Mouse (Mus musculus) neural tube, embryonic 14.5 days (tissue): ENCODE results near the gene Spem1. TPM values are rescaled to one million over a fixed set of nuclear protein-coding genes. Genes with fewer than 3 reads are reported as not detected.

Experiments
- ATAC-seq: fragments of 200-750 bp; cut with Nextera tagmentation; 2 replicates; pipeline ENCODE4 v1.8.0; 2017; ENCODE audit warnings: low read depth, mild to moderate bottlenecking, moderate TSS enrichment, moderate library complexity
- H3K27ac ChIP-seq: fragments of 300-500 bp; sonication (generic); 2 replicates; pipeline ENCODE4 v1.5.1; 2014; ENCODE audit warnings: low read depth, mild to moderate bottlenecking, control low read depth, low read length, moderate library complexity, mixed read lengths
- H3K27me3 ChIP-seq: fragments of 300-500 bp; sonication (generic); 2 replicates; pipeline ENCODE4 v1.6.1; 2014; ENCODE audit warnings: low read length; ENCODE audit not compliant: control insufficient read depth, insufficient read depth
- H3K36me3 ChIP-seq: fragments of 300-500 bp; sonication (generic); 2 replicates; pipeline ENCODE4 v1.6.1; 2014; ENCODE audit warnings: low read length, mixed read lengths; ENCODE audit not compliant: control insufficient read depth, insufficient read depth
- H3K4me1 ChIP-seq: fragments of 300-500 bp; sonication (generic); 2 replicates; pipeline ENCODE4 v1.6.1; 2014; ENCODE audit warnings: low read length; ENCODE audit not compliant: control insufficient read depth, insufficient read depth
- H3K4me2 ChIP-seq: fragments of 300-500 bp; sonication (generic); 2 replicates; pipeline ENCODE4 v1.6.1; 2014; ENCODE audit warnings: mild to moderate bottlenecking, low read depth, low read length, control low read depth
- H3K4me3 ChIP-seq: fragments of 300-500 bp; sonication (generic); 2 replicates; pipeline ENCODE4 v1.5.1; 2014; ENCODE audit warnings: low read depth, low read length, control low read depth, mixed read lengths
- H3K9ac ChIP-seq: fragments of 300-500 bp; sonication (generic); replicated peaks from 2 replicates; pipeline ENCODE4 v1.6.1; 2014; ENCODE audit warnings: low read depth, mild to moderate bottlenecking, control low read depth, low read length, mixed read lengths
- H3K9me3 ChIP-seq: fragments of 300-500 bp; sonication (generic); 2 replicates; pipeline ENCODE4 v1.6.1; 2016; ENCODE audit warnings: low read length; ENCODE audit not compliant: control insufficient read depth
- WGBS: fragments of 180-500 bp; shearing (Covaris S2); extraction: QIAGEN DNeasy Blood & Tissue Kit; methylation state at CpG from one replicate; pipeline ENCODE4 v1.1.7; 2014; 5-methylcytosine and 5-hydroxymethylcytosine counted together
- polyA plus RNA-seq: library from polyadenylated mRNA; unstranded; fragments of >200 nt; fragmentation: Nextera tagmentation; extraction: Ambion mirVana; gene quantifications from 2 replicates; pipeline ENCODE4 v1.2.1, GENCODE M21; 2014

Gene Spem1
- polyA plus RNA-seq, 1 experiment from 2014 or later: 0.40 TPM

GRCm38 (mm10) chr11:69823456-69823855 is 1.5 kb upstream of the Spem1 start:
- Histone ChIP-seq H3K27me3 (no peaks in the 10 kb centered on the region), H3K27ac (no peak overlapping the region), H3K4me1 (no peaks in the 10 kb centered on the region), H3K9me3 (no peaks in the 10 kb centered on the region), H3K36me3 (peaks cover 41% of the 10 kb centered on the region), H3K4me2 (no peak overlapping the region), H3K4me3 (no peak overlapping the region), H3K9ac (no peak overlapping the region)
- ATAC-seq: no peak
- WGBS: 83% methylated on average over 2 of the region's 2 CpGs

DNA sequence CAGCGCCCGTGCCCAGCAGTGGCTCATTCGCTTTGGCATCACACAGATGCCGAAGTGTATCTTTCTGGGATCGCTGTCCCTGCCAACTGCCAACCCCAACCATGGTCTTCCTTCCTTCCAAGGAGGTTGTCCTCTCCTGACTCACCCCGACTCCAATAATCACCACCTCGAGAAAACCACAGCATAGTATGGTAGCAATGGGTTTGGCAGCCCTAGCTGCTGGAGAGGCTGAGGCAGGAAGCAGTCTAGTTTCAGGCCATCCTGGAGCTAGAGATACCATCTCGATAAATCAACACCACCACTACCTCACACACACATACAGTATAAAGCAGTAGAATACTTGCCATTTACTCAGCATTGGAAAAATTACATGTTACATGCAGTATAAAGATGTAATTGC is 3.1 kb downstream of the Spem1 start:
- Histone ChIP-seq H3K36me3 (no peaks in the 10 kb centered on the region; the same call in 1 of the 2 replicates), H3K9ac (no peak overlapping the region), H3K4me2 (no peak overlapping the region), H3K9me3 (no peaks in the 10 kb centered on the region), H3K4me1 (no peaks in the 10 kb centered on the region), H3K27me3 (no peaks in the 10 kb centered on the region), H3K27ac (no peak overlapping the region), H3K4me3 (no peak overlapping the region)
- ATAC-seq: no peak
- WGBS: 96% methylated on average over 8 of the region's 8 CpGs

DNA sequence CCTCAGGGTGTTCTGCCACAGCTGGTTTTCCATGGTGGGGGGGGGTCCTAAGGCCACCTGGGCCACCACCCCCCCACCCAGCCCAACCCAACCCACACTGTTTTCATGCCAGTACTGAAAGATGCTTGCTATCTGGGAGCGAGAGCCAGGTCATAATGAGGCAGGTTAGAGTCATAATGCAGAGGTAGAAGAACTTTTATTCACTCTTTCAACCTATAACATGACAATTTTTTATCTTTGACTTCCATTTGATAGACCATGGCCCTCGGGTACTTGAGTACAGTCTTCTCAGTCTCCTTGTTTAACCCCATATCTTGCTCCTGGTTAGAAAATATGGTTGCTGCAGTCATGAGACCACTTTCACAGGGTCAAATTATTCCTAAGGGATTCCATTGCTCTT is 3.6 kb downstream of the Spem1 start, which contains the start of gene Spem2:
Gene Spem2 (minus strand): TSS at position 101 of the 400 bp plus-strand sequence.
- Histone ChIP-seq H3K27me3 (no peaks in the 10 kb centered on the region), H3K36me3 (no peaks in the 10 kb centered on the region), H3K9me3 (no peaks in the 10 kb centered on the region), H3K4me1 (no peaks in the 10 kb centered on the region), H3K4me2 (no peak within 1 kb of the TSS), H3K9ac (no peak within 1 kb of the TSS), H3K27ac (no peak within 1 kb of the TSS), H3K4me3 (no peak within 1 kb of the TSS)
- WGBS: 84% methylated on average over 2 of the region's 2 CpGs
- no peak for ATAC-seq

GRCm38 (mm10) chr11:69816520-69816919 is 5.5 kb downstream of the Spem1 start:
- Histone ChIP-seq H3K9me3 (no peaks in the 10 kb centered on the region), H3K27me3 (no peaks in the 10 kb centered on the region), H3K36me3 (no peaks in the 10 kb centered on the region), H3K27ac (no peak overlapping the region), H3K4me1 (no peaks in the 10 kb centered on the region), H3K4me3 (no peak overlapping the region), H3K4me2 (no peak overlapping the region), H3K9ac (no peak overlapping the region)
- no peak for ATAC-seq
- WGBS: 94% methylated on average over 12 of the region's 12 CpGs

GRCm38 (mm10) chr11:69815155-69815554 is 6.8 kb downstream of the Spem1 start, which contains the start of gene Gm39566:
TSS of gene Gm39566 (minus strand) at chr11:69815298.
- no peak within 1 kb of the TSS for H3K9ac ChIP-seq
- no peaks in the 10 kb centered on the region for H3K27me3 ChIP-seq
- H3K4me1 ChIP-seq: no peaks in the 10 kb centered on the region
- no peak for ATAC-seq
- H3K4me3 ChIP-seq: no peak within 1 kb of the TSS
- no peak within 1 kb of the TSS for H3K4me2 ChIP-seq
- WGBS: 68% methylated on average over 10 of the region's 10 CpGs
- H3K36me3 ChIP-seq: no peaks in the 10 kb centered on the region
- no peak within 1 kb of the TSS for H3K27ac ChIP-seq
- H3K9me3 ChIP-seq: no peaks in the 10 kb centered on the region

DNA sequence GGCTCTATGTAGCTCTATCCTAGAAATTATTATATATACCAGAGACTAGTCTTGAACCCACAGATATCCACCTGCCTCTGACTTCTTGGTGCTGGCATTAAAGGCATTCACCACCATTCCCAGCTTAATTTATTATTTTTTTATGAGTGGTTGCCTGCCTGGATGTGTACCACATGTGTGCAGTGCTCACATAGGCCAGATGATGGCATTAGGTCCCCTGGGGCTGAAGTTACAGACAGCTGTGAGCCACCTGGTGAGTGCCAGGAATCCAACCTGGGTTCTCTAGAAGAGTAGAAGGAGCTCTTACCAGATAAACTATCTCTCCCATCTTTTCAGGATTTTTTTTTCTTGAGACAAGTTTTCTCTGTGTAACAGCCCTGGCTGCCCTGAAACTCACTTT is 11.7 kb downstream of the Spem1 start:
- no peaks in the 10 kb centered on the region for H3K36me3 ChIP-seq
- H3K27me3 ChIP-seq: peaks cover under 1% of the 10 kb centered on the region
- H3K4me2 ChIP-seq: no peak overlapping the region
- H3K9ac ChIP-seq: no peak overlapping the region
- no peak overlapping the region for H3K4me3 ChIP-seq
- no peaks in the 10 kb centered on the region for H3K4me1 ChIP-seq
- no peak for ATAC-seq
- H3K9me3 ChIP-seq: no peaks in the 10 kb centered on the region
- H3K27ac ChIP-seq: no peak overlapping the region

DNA sequence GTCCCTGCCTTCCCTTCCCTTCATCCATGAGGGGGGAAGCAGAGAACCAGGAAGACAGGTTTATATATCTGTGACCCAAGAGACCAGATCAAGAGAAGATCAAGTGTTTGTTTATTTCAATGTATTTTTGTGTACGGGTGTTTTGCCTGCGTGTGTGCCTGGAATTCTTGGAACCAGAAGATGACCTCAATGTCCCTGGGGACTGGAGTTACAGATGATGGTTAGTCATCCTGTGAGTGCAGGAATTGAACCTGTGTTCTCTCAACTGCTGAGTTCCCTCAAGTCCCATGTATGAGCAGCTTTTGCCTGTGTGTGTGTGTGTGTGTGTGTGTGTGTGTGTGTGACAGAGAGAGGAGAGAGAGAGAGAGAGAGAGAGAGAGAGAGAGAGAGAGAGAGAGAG is 14.3 kb downstream of the Spem1 start:
- H3K27ac ChIP-seq: no peak overlapping the region
- H3K9me3 ChIP-seq: no peaks in the 10 kb centered on the region
- H3K36me3 ChIP-seq: no peaks in the 10 kb centered on the region
- no peak overlapping the region for H3K4me2 ChIP-seq
- no peak overlapping the region for H3K4me3 ChIP-seq
- no peak for ATAC-seq
- no peak overlapping the region for H3K9ac ChIP-seq
- peaks cover 9% of the 10 kb centered on the region for H3K27me3 ChIP-seq
- WGBS: 86% methylated on average over 2 of the region's 2 CpGs
- H3K4me1 ChIP-seq: peaks cover 14% of the 10 kb centered on the region

DNA sequence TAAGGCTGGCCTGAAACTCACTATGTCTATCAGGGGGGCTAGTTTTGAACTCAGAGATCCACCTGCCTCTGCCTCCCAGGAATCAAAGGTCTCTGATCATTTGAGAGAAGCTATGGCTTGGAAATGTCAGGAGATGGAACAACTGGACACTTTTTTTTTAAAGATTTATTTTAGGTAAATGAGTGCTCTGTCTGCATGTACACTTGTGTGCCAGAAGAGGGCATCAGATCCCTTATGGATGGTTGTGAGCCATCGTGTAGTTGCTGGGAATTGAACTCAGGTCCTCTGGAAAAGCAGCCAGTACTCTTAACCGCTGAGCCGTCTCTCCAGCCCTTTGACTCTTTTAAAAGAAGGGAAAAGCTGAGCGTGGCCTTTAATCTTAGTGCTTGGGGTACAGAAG is 15.6 kb downstream of the Spem1 start:
- H3K4me1 ChIP-seq: peaks cover 25% of the 10 kb centered on the region
- H3K9ac ChIP-seq: no peak overlapping the region
- no peak overlapping the region for H3K4me2 ChIP-seq
- H3K27ac ChIP-seq: no peak overlapping the region
- no peak overlapping the region for H3K4me3 ChIP-seq
- peaks cover 9% of the 10 kb centered on the region for H3K27me3 ChIP-seq
- ATAC-seq: no peak
- WGBS: 85% methylated on average over 4 of the region's 4 CpGs
- no peaks in the 10 kb centered on the region for H3K36me3 ChIP-seq
- no peaks in the 10 kb centered on the region for H3K9me3 ChIP-seq

DNA sequence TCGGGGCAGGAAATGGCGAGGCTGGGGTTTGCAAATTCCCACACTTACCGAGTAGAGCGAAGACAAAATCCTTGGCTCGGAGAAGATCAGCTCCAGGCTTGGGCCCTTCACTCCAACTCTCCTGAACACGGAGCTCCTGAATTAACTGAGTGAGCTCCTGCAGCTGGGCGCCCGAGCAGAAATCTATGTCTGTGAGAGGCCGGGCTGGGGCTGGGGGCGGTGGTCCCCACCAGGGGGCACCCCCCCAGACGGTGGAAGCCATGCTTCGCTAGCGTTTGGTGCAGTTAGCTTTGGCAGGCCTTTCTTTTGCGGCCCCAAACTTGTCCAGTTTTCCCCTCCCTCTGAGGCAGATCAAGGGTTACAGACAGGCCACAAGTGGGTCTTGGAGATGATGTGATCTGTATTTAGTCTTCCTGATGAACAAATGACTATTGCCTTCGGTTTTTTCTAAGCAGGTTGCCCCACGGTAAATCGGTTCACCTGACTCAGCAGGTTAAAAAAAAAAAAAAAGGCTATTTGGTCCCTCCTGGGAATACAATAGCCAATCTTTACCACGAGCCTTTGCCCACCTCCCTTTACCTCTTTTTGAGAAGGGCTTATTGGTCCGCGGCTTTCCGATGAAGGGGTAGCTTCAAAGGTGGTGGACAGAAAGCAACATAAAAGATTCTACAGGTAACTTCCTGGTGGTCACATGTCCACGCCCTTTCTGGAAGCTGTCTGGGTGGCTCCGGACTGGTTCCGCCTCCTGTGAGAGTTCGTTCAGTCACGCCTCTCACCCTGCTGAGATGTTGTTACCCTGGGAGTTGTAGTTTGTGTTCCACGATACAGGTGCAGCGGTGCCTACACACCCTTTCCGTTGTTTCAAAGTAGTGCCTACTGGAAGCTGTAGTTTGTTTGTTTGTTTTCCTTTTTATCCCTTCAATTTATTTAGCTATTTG is 16.7 kb downstream of the Spem1 start, which contains the start of gene Tmem102:
Gene Tmem102 (minus strand): TSS at position 653 of the 938 bp plus-strand sequence.
- 0 out of 2 replicates have a peak within 1 kb of the TSS, but pooled peaks have one; percentile 34 for H3K9ac ChIP-seq
- WGBS: 6% methylated on average over 29 of the region's 29 CpGs
- no peaks in the 10 kb centered on the region for H3K36me3 ChIP-seq
- no peaks in the 10 kb centered on the region for H3K9me3 ChIP-seq
- H3K4me3 ChIP-seq: no peak within 1 kb of the TSS
- peak within 1 kb of the TSS; percentile 96; the same call in 1 of the 2 replicates for H3K4me2 ChIP-seq
- no peak within 1 kb of the TSS for H3K27ac ChIP-seq
- peaks cover 29% of the 10 kb centered on the region for H3K4me1 ChIP-seq
- peaks cover 11% of the 10 kb centered on the region for H3K27me3 ChIP-seq
- ATAC-seq: no peak
